Mouse (Mus musculus): Measurements from ENCODE around the gene Tmem170b. TPM values are rescaled to one million over a fixed set of nuclear protein-coding genes. Genes with fewer than 3 reads are reported as not detected.

The Tmem170b gene
- polyA plus RNA-seq, 1 experiment from 2014 or later, result 50.8 TPM

DNA sequence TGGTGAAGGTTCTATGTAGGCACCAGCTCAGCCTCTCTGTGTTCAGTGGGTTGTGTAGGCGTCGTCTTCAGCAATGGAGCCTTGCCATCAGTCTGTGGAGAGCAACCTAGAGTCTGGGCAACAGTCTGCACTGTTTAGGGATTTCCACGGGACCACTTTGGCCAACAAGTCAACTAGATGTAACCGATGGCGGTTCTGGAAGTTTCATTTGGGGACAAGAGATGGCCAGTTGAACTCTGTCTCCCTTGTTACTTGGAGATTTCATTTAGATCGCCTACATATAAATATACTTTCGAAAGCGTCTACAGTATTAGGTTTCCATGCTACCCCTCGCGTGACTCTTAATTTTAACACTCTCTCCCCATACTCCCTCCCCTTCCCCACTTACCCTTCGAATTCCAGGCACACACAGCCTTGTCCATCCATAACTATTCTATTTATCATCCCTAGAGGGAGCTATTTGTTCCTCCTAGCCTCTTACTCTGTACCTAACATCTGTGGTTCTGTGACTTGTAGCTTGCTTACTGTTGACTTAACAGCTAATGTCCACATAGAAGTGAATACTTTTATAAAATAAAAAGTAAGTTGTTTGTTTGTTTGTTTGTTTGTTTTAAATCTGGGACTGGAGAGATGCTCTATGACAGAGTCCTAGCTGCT is 77.8 kb downstream of the Tmem170b start:
- 87% methylated on average over 11 of the region's 11 CpGs for WGBS
- H3K4me1 ChIP-seq (replicated peaks; ENCODE audit: control insufficient read depth, insufficient read depth, low read length), result no peaks in the 10 kb centered on the region
- no peak overlapping the region for H3K4me2 ChIP-seq (ENCODE audit: low read length)
- H3K9me3 ChIP-seq (ENCODE audit: control insufficient read depth, low read length), result no peaks in the 10 kb centered on the region
- no peaks in the 10 kb centered on the region for H3K36me3 ChIP-seq (ENCODE audit: control insufficient read depth, insufficient read depth)
- H3K27ac ChIP-seq (ENCODE audit: low read length), result no peak overlapping the region
- no peak for ATAC-seq
- H3K27me3 ChIP-seq (replicated peaks; ENCODE audit: control insufficient read depth, insufficient read depth, low read length), result no peaks in the 10 kb centered on the region
- no peak overlapping the region for H3K4me3 ChIP-seq (replicated peaks; ENCODE audit: low read length)
- no peak overlapping the region for H3K9ac ChIP-seq (replicated peaks; ENCODE audit: low read depth, low read length)

DNA sequence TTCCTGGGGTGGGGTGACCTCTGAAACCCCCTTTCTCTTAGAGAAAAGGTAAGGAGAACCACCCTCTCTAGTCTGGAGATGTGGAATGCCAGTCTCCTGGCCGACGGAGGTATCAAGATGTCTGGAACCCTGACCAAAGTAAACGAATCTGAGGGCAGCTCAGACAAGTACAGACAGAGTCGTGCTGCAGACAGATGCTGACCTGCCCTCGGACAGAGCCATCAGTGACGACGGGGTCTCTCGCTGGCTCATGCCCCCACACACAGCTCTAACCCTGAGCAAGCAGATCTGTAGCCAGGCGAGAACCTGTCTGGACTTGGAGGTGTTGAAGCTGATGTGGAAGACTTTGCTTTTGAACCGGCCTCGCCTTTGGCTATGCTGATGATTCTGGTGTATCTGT is 79.8 kb downstream of the Tmem170b start:
- no peaks in the 10 kb centered on the region for H3K36me3 ChIP-seq (ENCODE audit: control insufficient read depth, insufficient read depth)
- H3K27me3 ChIP-seq (replicated peaks; ENCODE audit: control insufficient read depth, insufficient read depth, low read length), result no peaks in the 10 kb centered on the region
- no peak overlapping the region for H3K9ac ChIP-seq (replicated peaks; ENCODE audit: low read depth, low read length)
- no peaks in the 10 kb centered on the region for H3K4me1 ChIP-seq (replicated peaks; ENCODE audit: control insufficient read depth, insufficient read depth, low read length)
- H3K9me3 ChIP-seq (ENCODE audit: control insufficient read depth, low read length), result no peaks in the 10 kb centered on the region
- 91% methylated on average over 11 of the region's 11 CpGs for WGBS
- no peak for ATAC-seq
- H3K4me2 ChIP-seq (ENCODE audit: low read length), result no peak overlapping the region
- no peak overlapping the region for H3K4me3 ChIP-seq (replicated peaks; ENCODE audit: low read length)
- H3K27ac ChIP-seq (ENCODE audit: low read length), result no peak overlapping the region

DNA sequence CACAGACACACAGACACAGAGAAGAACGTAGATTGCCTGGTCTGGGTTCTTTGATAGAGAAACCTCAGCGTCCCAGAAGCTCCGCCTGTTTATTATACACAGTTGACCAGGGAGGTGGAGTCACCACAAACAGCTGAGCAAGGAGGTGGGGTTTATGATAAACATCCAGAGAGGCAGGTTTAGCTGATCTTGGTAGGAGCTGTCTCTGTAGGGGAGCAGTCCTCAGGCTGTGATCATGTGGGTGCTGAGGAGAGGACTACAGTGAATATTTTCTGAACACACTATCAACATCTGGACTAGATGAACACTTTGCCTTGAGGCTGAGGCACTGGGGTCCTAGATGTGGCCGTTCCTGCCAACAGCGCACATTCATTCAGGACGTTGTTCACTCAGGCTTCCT is 83.3 kb downstream of the Tmem170b start:
- Histone ChIP-seq H3K4me3 (replicated peaks; ENCODE audit: low read length) (no peak overlapping the region), H3K9ac (replicated peaks; ENCODE audit: low read depth, low read length) (no peak overlapping the region), H3K9me3 (ENCODE audit: control insufficient read depth, low read length) (no peaks in the 10 kb centered on the region), H3K36me3 (ENCODE audit: control insufficient read depth, insufficient read depth) (no peaks in the 10 kb centered on the region), H3K27ac (ENCODE audit: low read length) (no peak overlapping the region), H3K4me2 (ENCODE audit: low read length) (no peak overlapping the region), H3K27me3 (replicated peaks; ENCODE audit: control insufficient read depth, insufficient read depth, low read length) (no peaks in the 10 kb centered on the region), H3K4me1 (replicated peaks; ENCODE audit: control insufficient read depth, insufficient read depth, low read length) (no peaks in the 10 kb centered on the region)
- WGBS, result 85% methylated on average over 6 of the region's 6 CpGs
- no peak for ATAC-seq

DNA sequence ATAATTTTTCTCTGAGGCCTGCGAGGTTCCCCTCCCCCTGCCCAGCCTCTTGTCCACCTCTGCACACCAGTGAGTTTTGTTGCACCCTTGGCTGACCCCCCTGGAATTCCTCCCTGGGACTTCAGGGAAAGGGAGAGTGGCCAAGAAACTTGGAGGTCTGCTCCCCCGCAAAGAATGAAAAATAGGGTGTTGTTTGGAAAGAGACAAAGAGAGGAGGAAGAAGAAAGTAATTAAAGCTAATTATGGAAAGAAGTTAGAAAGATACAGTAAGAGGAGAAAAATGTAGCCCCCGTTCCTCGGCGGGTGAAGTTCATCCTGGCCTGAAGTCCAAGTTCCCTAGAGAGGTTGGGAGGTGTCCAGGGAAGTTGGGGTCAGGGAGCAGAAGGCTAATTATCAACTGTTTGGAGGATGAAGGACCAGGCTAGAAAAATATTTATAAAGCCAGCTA is 83.9 kb downstream of the Tmem170b start:
- no peak for ATAC-seq
- Histone ChIP-seq H3K9ac (replicated peaks; ENCODE audit: low read depth, low read length) (no peak overlapping the region), H3K4me3 (replicated peaks; ENCODE audit: low read length) (no peak overlapping the region), H3K4me2 (ENCODE audit: low read length) (no peak overlapping the region), H3K27ac (ENCODE audit: low read length) (no peak overlapping the region), H3K4me1 (replicated peaks; ENCODE audit: control insufficient read depth, insufficient read depth, low read length) (no peaks in the 10 kb centered on the region), H3K36me3 (ENCODE audit: control insufficient read depth, insufficient read depth) (no peaks in the 10 kb centered on the region), H3K27me3 (replicated peaks; ENCODE audit: control insufficient read depth, insufficient read depth, low read length) (no peaks in the 10 kb centered on the region), H3K9me3 (ENCODE audit: control insufficient read depth, low read length) (no peaks in the 10 kb centered on the region)
- 56% methylated on average over 5 of the region's 5 CpGs for WGBS

Other genes with a start within 250 kb of the Tmem170b start
- 23.0 and 26.4 TPM in 2 replicates for gene Nedd9, start 118.5 kb upstream of the Tmem170b start, polyA plus RNA-seq (2015; fragmentation: Nextera tagmentation; extraction: Ambion mirVana)
- gene Adtrp, start 241.8 kb downstream of the Tmem170b start, polyA plus RNA-seq (2015; fragmentation: Nextera tagmentation; extraction: Ambion mirVana), result not detected in 2 replicates